Mouse (Mus musculus) limb, embryonic 11.5 days (tissue): ENCODE results near the gene Fam178b. TPM values are rescaled to one million over a fixed set of nuclear protein-coding genes. Genes with fewer than 3 reads are reported as not detected.

Source experiments
- ATAC-seq: fragments of 200-750 bp; cut with Nextera tagmentation; 2 replicates; pipeline ENCODE4 v1.8.0; 2017; ENCODE audit warnings: low read depth; ENCODE audit not compliant: insufficient number of reproducible peaks, low FRiP score, low TSS enrichment
- DNase-seq: peaks from one replicate; pipeline ENCODE4 v3.0.0-alpha.2; 2015; ENCODE audit warnings: low spot score
- H3K27ac ChIP-seq: fragments of 300-500 bp; sonication (generic); replicated peaks from 2 replicates; pipeline ENCODE4 v1.5.1; 2014; ENCODE audit warnings: low read depth, mild to moderate bottlenecking, low read length
- H3K27me3 ChIP-seq: fragments of 300-500 bp; sonication (generic); 2 replicates; pipeline ENCODE4 v1.6.1; 2014; ENCODE audit warnings: mild to moderate bottlenecking, low read length, mixed read lengths; ENCODE audit not compliant: control insufficient read depth, insufficient read depth
- H3K36me3 ChIP-seq: fragments of 300-500 bp; sonication (generic); 2 replicates; pipeline ENCODE4 v1.6.1; 2014; ENCODE audit warnings: mild to moderate bottlenecking, low read length, moderate library complexity, mixed read lengths; ENCODE audit not compliant: control insufficient read depth, insufficient read depth
- H3K4me1 ChIP-seq: fragments of 300-500 bp; sonication (generic); 2 replicates; pipeline ENCODE4 v1.6.1; 2014; ENCODE audit warnings: low read length, mixed read lengths; ENCODE audit not compliant: control insufficient read depth, insufficient read depth
- H3K4me2 ChIP-seq: fragments of 300-500 bp; sonication (generic); 2 replicates; pipeline ENCODE4 v1.6.1; 2014; ENCODE audit warnings: low read depth, mild to moderate bottlenecking, moderate library complexity; ENCODE audit not compliant: severe bottlenecking
- H3K4me3 ChIP-seq: fragments of 300-500 bp; sonication (generic); 2 replicates; pipeline ENCODE4 v1.5.1; 2014; ENCODE audit warnings: low read depth, low read length
- H3K9ac ChIP-seq: fragments of 300-500 bp; sonication (generic); 2 replicates; pipeline ENCODE4 v1.6.1; 2014; ENCODE audit warnings: mild to moderate bottlenecking, low read length
- H3K9me3 ChIP-seq: fragments of 300-500 bp; sonication (generic); 2 replicates; pipeline ENCODE4 v1.6.1; 2016; ENCODE audit warnings: low read length; ENCODE audit not compliant: control insufficient read depth
- WGBS: fragments of 180-500 bp; shearing (Covaris S2); extraction: QIAGEN DNeasy Blood & Tissue Kit; methylation state at CpG from one replicate; pipeline ENCODE4 v1.1.7; 2014; 5-methylcytosine and 5-hydroxymethylcytosine counted together
- polyA plus RNA-seq: library from polyadenylated mRNA; unstranded; fragments of >200 nt; fragmentation: Nextera tagmentation; extraction: Ambion mirVana; gene quantifications from 2 replicates; pipeline ENCODE4 v1.2.1, GENCODE M21; 2014

The Fam178b gene
- polyA plus RNA-seq, 1 experiment from 2014 or later = 0.36 TPM

GRCm38 (mm10) chr1:36611449-36612123 lies 71.4 kb downstream of the Fam178b start:
- Histone ChIP-seq H3K9me3 (no peaks in the 10 kb centered on the region), H3K27me3 (no peaks in the 10 kb centered on the region), H3K4me1 (no peaks in the 10 kb centered on the region), H3K27ac (no peak overlapping the region), H3K36me3 (no peaks in the 10 kb centered on the region), H3K4me3 (no peak overlapping the region), H3K9ac (no peak overlapping the region), H3K4me2 (no peak overlapping the region)
- ATAC-seq (no peak), DNase-seq (no peak)
- WGBS = 69% methylated on average over 13 of the region's 13 CpGs

- Histone ChIP-seq H3K27ac (no peak overlapping the region), H3K9me3 (no peaks in the 10 kb centered on the region), H3K27me3 (no peaks in the 10 kb centered on the region), H3K36me3 (no peaks in the 10 kb centered on the region), H3K4me1 (no peaks in the 10 kb centered on the region), H3K4me3 (no peak overlapping the region), H3K9ac (no peak overlapping the region), H3K4me2 (no peak overlapping the region)
- ATAC-seq = no peak
- DNase-seq = no peak
- WGBS = 67% methylated on average over 4 of the region's 4 CpGs
These were observed 74.8 kb downstream of the Fam178b start for GRCm38 (mm10) chr1:36608211-36608610.

GRCm38 (mm10) chr1:36606951-36607350 lies 76.0 kb downstream of the Fam178b start:
- no peak overlapping the region for H3K4me2 ChIP-seq
- no peak overlapping the region for H3K4me3 ChIP-seq
- ATAC-seq (no peak), DNase-seq (no peak)
- H3K27ac ChIP-seq = no peak overlapping the region
- no peaks in the 10 kb centered on the region for H3K36me3 ChIP-seq
- 66% methylated on average over 7 of the region's 7 CpGs for WGBS
- no peaks in the 10 kb centered on the region for H3K4me1 ChIP-seq
- no peaks in the 10 kb centered on the region for H3K27me3 ChIP-seq
- no peaks in the 10 kb centered on the region for H3K9me3 ChIP-seq
- no peak overlapping the region for H3K9ac ChIP-seq

- H3K4me2 ChIP-seq = no peak overlapping the region
- H3K9me3 ChIP-seq = no peaks in the 10 kb centered on the region
- no peak overlapping the region for H3K4me3 ChIP-seq
- WGBS = 82% methylated on average over 12 of the region's 12 CpGs
- no peak overlapping the region for H3K9ac ChIP-seq
- no peaks in the 10 kb centered on the region for H3K4me1 ChIP-seq
- ATAC-seq = no peak
- no peak overlapping the region for H3K27ac ChIP-seq
- DNase-seq = no peak
- no peaks in the 10 kb centered on the region for H3K27me3 ChIP-seq
- H3K36me3 ChIP-seq = no peaks in the 10 kb centered on the region
These were observed 78.5 kb downstream of the Fam178b start for GRCm38 (mm10) chr1:36604254-36605156.

GRCm38 (mm10) chr1:36603361-36603760 lies 79.6 kb downstream of the Fam178b start:
- Histone ChIP-seq H3K4me3 (no peak overlapping the region), H3K4me1 (no peaks in the 10 kb centered on the region), H3K9ac (no peak overlapping the region), H3K27me3 (no peaks in the 10 kb centered on the region), H3K4me2 (no peak overlapping the region), H3K9me3 (no peaks in the 10 kb centered on the region), H3K27ac (no peak overlapping the region), H3K36me3 (no peaks in the 10 kb centered on the region)
- DNase-seq (no peak), ATAC-seq (no peak)
- 74% methylated on average over 9 of the region's 9 CpGs for WGBS

- H3K9me3 ChIP-seq = no peaks in the 10 kb centered on the region
- ATAC-seq (no peak), DNase-seq (no peak)
These were observed 80.7 kb downstream of the Fam178b start for GRCm38 (mm10) chr1:36602271-36602670.

GRCm38 (mm10) chr1:36598411-36598810 lies 84.6 kb downstream of the Fam178b start:
- peaks cover 10% of the 10 kb centered on the region for H3K4me1 ChIP-seq
- H3K4me2 ChIP-seq = no peak overlapping the region
- no peaks in the 10 kb centered on the region for H3K9me3 ChIP-seq
- ATAC-seq = no peak
- 71% methylated on average over 2 of the region's 2 CpGs for WGBS
- no peak overlapping the region for H3K27ac ChIP-seq
- H3K9ac ChIP-seq = no peak overlapping the region
- no peaks in the 10 kb centered on the region for H3K36me3 ChIP-seq
- H3K27me3 ChIP-seq = no peaks in the 10 kb centered on the region
- no peak for DNase-seq
- no peak overlapping the region for H3K4me3 ChIP-seq

More at GRCm38 (mm10) chr1:36602271-36602670, 80.7 kb downstream of the Fam178b start:
- Histone ChIP-seq H3K4me2 (no peak overlapping the region), H3K27ac (no peak overlapping the region), H3K36me3 (no peaks in the 10 kb centered on the region), H3K4me3 (no peak overlapping the region), H3K27me3 (no peaks in the 10 kb centered on the region), H3K9ac (no peak overlapping the region), H3K4me1 (no peaks in the 10 kb centered on the region)
- WGBS = 62% methylated on average over 4 of the region's 4 CpGs

GRCm38 (mm10) chr1:36596114-36596513 lies 86.9 kb downstream of the Fam178b start:
- H3K4me3 ChIP-seq = no peak overlapping the region
- H3K9ac ChIP-seq = no peak overlapping the region
- H3K36me3 ChIP-seq = no peaks in the 10 kb centered on the region
- DNase-seq (no peak), ATAC-seq (no peak)
- peaks cover 12% of the 10 kb centered on the region for H3K4me1 ChIP-seq
- WGBS = 41% methylated on average over 4 of the region's 4 CpGs
- no peak overlapping the region for H3K27ac ChIP-seq
- H3K9me3 ChIP-seq = no peaks in the 10 kb centered on the region
- no peaks in the 10 kb centered on the region for H3K27me3 ChIP-seq
- no peak overlapping the region for H3K4me2 ChIP-seq
